Mouse (Mus musculus): ENCODE results near the gene Tube1. TPM values are rescaled to one million over a fixed set of nuclear protein-coding genes. Genes with fewer than 3 reads are reported as not detected.

Gene Tube1
- 22.0 and 27.1 TPM in 2 replicates for polyA plus RNA-seq (2016; fragmentation: Nextera tagmentation; extraction: Ambion mirVana)

GRCm38 (mm10) chr10:39133462-39134310, at the start of gene Tube1, which contains the start of gene Fam229b:
Tube1 (plus strand) TSS chr10:39133976.
Fam229b (minus strand) TSS chr10:39133914.
- Histone ChIP-seq H3K9me3 (no peaks in the 10 kb centered on the region), H3K4me3 (peak within 1 kb of the TSS; percentile 84), H3K4me1 (replicated peaks) (peaks cover 24% of the 10 kb centered on the region), H3K27ac (peak within 1 kb of the TSS; percentile 87), H3K36me3 (peaks cover 26% of the 10 kb centered on the region), H3K27me3 (ENCODE audit: insufficient read depth, poor library complexity, severe bottlenecking) (no peaks in the 10 kb centered on the region)
- 5% methylated on average over 47 of the region's 47 CpGs for WGBS
- peak; percentile 93 for DNase-seq (ENCODE audit: low spot score)

GRCm38 (mm10) chr10:39096981-39097380, 36.8 kb upstream of the Tube1 start:
- Histone ChIP-seq H3K4me3 (no peak overlapping the region), H3K9me3 (0 out of 2 replicates have a peak, but pooled peaks cover 4% of the 10 kb centered on the region), H3K27me3 (ENCODE audit: insufficient read depth, poor library complexity, severe bottlenecking) (no peaks in the 10 kb centered on the region), H3K36me3 (peaks cover 14% of the 10 kb centered on the region; the same call in 1 of the 2 replicates), H3K27ac (no peak overlapping the region), H3K4me1 (replicated peaks) (no peaks in the 10 kb centered on the region)
- 91% methylated on average over 9 of the region's 9 CpGs for WGBS
- DNase-seq (ENCODE audit: low spot score) = no peak

- Histone ChIP-seq H3K27ac (no peak overlapping the region), H3K36me3 (peaks cover 17% of the 10 kb centered on the region; the same call in 1 of the 2 replicates), H3K4me1 (replicated peaks) (no peaks in the 10 kb centered on the region), H3K9me3 (0 out of 2 replicates have a peak, but pooled peaks cover 4% of the 10 kb centered on the region), H3K4me3 (no peak overlapping the region), H3K27me3 (ENCODE audit: insufficient read depth, poor library complexity, severe bottlenecking) (no peaks in the 10 kb centered on the region)
- no peak for DNase-seq (ENCODE audit: low spot score)
- 94% methylated on average over 10 of the region's 10 CpGs for WGBS
These were observed 35.0 kb upstream of the Tube1 start for GRCm38 (mm10) chr10:39098746-39099145.

DNA sequence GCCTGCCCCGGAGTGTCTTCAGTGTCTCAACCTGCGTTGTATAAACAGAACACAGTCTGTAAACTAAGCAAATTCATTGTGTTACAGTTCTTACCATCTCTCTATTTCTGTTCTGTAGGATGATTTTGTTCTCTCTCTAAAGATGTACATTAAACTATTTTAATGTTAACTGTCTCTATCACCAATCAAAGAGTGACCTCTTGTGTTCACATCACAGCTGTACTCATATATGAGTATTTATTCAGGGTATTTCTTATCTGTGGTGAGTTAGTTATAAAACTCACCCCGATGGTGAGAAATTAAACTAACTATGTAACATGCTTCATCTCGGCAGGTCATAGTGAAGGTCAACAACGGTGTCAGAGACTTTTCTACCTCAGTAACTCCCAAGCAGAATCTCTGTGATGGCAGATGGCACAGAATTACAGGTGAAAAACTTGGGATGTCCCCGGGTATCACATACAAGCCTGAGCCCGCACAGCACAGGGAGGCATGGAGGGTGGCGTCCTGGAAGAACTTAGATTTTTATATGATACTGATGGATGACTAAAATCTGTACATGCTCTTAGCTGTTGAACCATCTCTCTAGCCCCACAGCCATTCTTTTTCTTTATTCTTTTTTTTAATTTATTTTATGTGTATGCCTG, 28.9 kb upstream of the Tube1 start:
- DNase-seq (ENCODE audit: low spot score) = no peak

DNA sequence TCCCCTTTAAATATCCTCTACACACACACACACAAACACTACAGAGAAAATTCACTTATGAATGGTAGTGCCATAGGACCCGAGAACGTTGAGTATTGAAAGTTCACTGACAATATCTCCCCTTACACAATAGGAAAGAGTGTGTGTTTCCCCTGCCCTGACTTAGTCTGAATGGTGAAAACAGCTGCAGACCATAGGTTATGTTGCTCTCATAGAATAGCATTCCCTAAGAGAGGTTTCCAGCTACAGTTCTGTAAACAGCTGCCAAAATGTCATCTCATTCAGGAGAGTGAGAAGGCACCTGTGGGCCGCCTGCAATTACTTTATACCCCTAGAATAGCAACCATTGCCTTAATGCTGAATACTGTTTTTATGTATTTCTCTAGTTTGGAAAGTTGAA, 27.4 kb upstream of the Tube1 start:
- DNase-seq (ENCODE audit: low spot score) = no peak
- WGBS = 61% methylated on average over 3 of the region's 3 CpGs
- Histone ChIP-seq H3K9me3 (no peaks in the 10 kb centered on the region), H3K36me3 (0 out of 2 replicates have a peak, but pooled peaks cover 3% of the 10 kb centered on the region), H3K27me3 (ENCODE audit: insufficient read depth, poor library complexity, severe bottlenecking) (no peaks in the 10 kb centered on the region), H3K4me3 (no peak overlapping the region), H3K4me1 (replicated peaks) (no peaks in the 10 kb centered on the region), H3K27ac (no peak overlapping the region)

More for the DNA sequence above, 28.9 kb upstream of the Tube1 start:
- WGBS = 93% methylated on average over 8 of the region's 8 CpGs
- no peaks in the 10 kb centered on the region for H3K4me1 ChIP-seq (replicated peaks)
- H3K4me3 ChIP-seq = no peak overlapping the region
- no peak overlapping the region for H3K27ac ChIP-seq
- H3K9me3 ChIP-seq = 0 out of 2 replicates have a peak, but pooled peaks cover 4% of the 10 kb centered on the region
- no peaks in the 10 kb centered on the region for H3K27me3 ChIP-seq (ENCODE audit: insufficient read depth, poor library complexity, severe bottlenecking)
- 0 out of 2 replicates have a peak, but pooled peaks cover 3% of the 10 kb centered on the region for H3K36me3 ChIP-seq

GRCm38 (mm10) chr10:39106935-39107334, 26.8 kb upstream of the Tube1 start:
- DNase-seq (ENCODE audit: low spot score) = no peak
- WGBS = 54% methylated on average over 4 of the region's 4 CpGs
- no peaks in the 10 kb centered on the region for H3K9me3 ChIP-seq
- H3K4me1 ChIP-seq (replicated peaks) = no peaks in the 10 kb centered on the region
- no peak overlapping the region for H3K4me3 ChIP-seq
- no peak overlapping the region for H3K27ac ChIP-seq
- H3K36me3 ChIP-seq = 0 out of 2 replicates have a peak, but pooled peaks cover 3% of the 10 kb centered on the region
- H3K27me3 ChIP-seq (ENCODE audit: insufficient read depth, poor library complexity, severe bottlenecking) = no peaks in the 10 kb centered on the region

- Histone ChIP-seq H3K27me3 (ENCODE audit: insufficient read depth, poor library complexity, severe bottlenecking) (no peaks in the 10 kb centered on the region), H3K4me3 (no peak overlapping the region), H3K4me1 (replicated peaks) (0 out of 2 replicates have a peak, but pooled peaks cover 3% of the 10 kb centered on the region), H3K36me3 (no peaks in the 10 kb centered on the region), H3K27ac (no peak overlapping the region), H3K9me3 (no peaks in the 10 kb centered on the region)
- DNase-seq (ENCODE audit: low spot score) = no peak
- WGBS = 84% methylated on average over 10 of the region's 10 CpGs
These were observed 24.8 kb upstream of the Tube1 start for GRCm38 (mm10) chr10:39108837-39109488.

GRCm38 (mm10) chr10:39109489-39109874, 24.3 kb upstream of the Tube1 start:
- no peaks in the 10 kb centered on the region for H3K9me3 ChIP-seq
- no peak overlapping the region for H3K4me3 ChIP-seq
- WGBS = 62% methylated on average over 4 of the region's 4 CpGs
- H3K27ac ChIP-seq = no peak overlapping the region
- H3K27me3 ChIP-seq (ENCODE audit: insufficient read depth, poor library complexity, severe bottlenecking) = no peaks in the 10 kb centered on the region
- H3K4me1 ChIP-seq (replicated peaks) = 0 out of 2 replicates have a peak, but pooled peaks cover 3% of the 10 kb centered on the region
- no peak for DNase-seq (ENCODE audit: low spot score)
- no peaks in the 10 kb centered on the region for H3K36me3 ChIP-seq

DNA sequence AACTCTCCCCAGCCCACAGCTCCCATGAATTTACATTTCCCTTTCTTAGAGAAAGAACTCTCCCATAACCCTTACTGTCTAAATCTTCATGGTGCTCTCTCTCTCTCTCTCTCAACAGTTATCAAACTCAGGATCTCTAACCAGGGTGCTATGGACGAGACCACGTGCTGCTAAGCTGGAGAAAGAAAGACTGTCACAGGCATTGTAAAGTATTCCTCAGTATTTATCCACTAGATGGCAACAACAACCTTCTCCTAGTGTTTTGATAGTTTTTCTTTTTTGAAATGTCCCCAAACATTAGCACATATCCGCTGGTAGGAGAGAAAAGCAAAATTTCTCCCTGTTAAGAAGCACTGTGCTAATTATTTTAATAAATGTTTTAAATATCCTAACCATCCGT, 12.4 kb upstream of the Tube1 start:
- DNase-seq (ENCODE audit: low spot score) = no peak

DNA sequence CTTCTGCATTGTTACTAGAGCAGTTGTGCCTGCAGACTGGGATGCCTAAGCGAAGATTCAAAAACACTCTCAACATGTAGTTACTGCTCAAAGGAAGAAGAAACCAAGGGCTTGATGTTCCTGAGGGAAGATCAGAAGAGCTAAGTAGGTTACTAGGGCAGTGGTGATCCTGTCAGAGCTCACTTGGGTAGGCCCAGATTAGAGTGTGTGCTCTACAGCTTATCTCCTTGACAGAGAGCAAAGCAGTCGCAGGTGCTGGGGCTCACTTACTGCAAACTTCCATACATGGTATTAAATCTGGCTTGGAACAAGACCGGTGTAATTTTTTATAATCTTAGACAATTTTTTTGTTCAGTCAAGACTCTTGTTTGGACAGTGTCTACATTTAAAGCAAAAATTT, 4.0 kb downstream of the Tube1 start:
- Histone ChIP-seq H3K27ac (no peak overlapping the region), H3K4me1 (replicated peaks) (peaks cover 26% of the 10 kb centered on the region), H3K9me3 (no peaks in the 10 kb centered on the region), H3K36me3 (peaks cover 61% of the 10 kb centered on the region), H3K27me3 (ENCODE audit: insufficient read depth, poor library complexity, severe bottlenecking) (no peaks in the 10 kb centered on the region), H3K4me3 (no peak overlapping the region)
- WGBS = 93% methylated on average over 3 of the region's 3 CpGs
- DNase-seq (ENCODE audit: low spot score) = no peak

More for the DNA sequence above, 12.4 kb upstream of the Tube1 start:
- Histone ChIP-seq H3K36me3 (no peaks in the 10 kb centered on the region; the same call in 1 of the 2 replicates), H3K27me3 (ENCODE audit: insufficient read depth, poor library complexity, severe bottlenecking) (no peaks in the 10 kb centered on the region), H3K9me3 (no peaks in the 10 kb centered on the region), H3K27ac (no peak overlapping the region), H3K4me3 (no peak overlapping the region), H3K4me1 (replicated peaks) (no peaks in the 10 kb centered on the region)
- 41% methylated on average over 4 of the region's 4 CpGs for WGBS

DNA sequence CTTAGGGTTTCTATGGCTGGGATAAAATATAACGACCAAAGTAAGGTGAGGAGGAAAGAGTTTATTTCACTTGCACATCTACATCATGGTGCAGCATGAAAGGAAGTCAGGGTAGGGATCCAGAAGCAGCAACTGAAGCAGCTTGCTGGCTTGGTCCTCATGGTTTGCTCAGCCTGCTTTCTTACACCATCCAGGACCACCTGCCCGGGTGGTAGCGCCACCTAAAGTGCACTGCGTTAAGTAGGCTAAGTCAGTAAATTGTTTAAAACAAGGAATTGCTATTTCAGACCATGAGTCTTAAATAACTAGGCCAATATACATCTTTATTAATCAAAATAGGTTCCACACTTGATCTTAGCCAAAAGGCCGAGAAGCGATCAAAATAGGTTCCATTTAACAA, 5.0 kb downstream of the Tube1 start:
- Histone ChIP-seq H3K27me3 (ENCODE audit: insufficient read depth, poor library complexity, severe bottlenecking) (no peaks in the 10 kb centered on the region), H3K4me1 (replicated peaks) (peaks cover 26% of the 10 kb centered on the region), H3K9me3 (no peaks in the 10 kb centered on the region), H3K4me3 (no peak overlapping the region), H3K36me3 (peaks cover 69% of the 10 kb centered on the region), H3K27ac (no peak overlapping the region)
- WGBS = 83% methylated on average over 6 of the region's 6 CpGs
- no peak for DNase-seq (ENCODE audit: low spot score)

DNA sequence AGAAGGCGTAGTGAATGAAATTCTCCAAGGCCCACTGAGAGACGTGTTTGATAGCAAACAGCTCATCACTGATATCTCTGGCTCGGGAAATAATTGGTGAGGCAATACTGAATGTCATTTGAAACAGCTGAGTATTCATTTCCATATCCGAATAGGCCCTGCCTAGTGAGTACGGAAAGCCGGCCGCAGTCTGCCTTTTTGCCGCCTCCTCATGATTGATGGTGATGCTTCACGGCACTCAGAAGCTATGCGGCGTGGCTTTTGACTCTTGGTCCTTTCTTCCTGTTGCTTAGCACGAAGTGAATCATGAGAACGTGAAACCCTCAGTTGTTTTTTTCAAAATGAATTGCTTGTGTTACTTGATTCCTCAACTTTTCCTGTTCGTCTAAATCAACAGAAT, 7.1 kb downstream of the Tube1 start:
- Histone ChIP-seq H3K4me3 (no peak overlapping the region), H3K9me3 (no peaks in the 10 kb centered on the region), H3K36me3 (peaks cover 86% of the 10 kb centered on the region), H3K4me1 (replicated peaks) (peaks cover 12% of the 10 kb centered on the region), H3K27ac (no peak overlapping the region), H3K27me3 (ENCODE audit: insufficient read depth, poor library complexity, severe bottlenecking) (no peaks in the 10 kb centered on the region)
- DNase-seq (ENCODE audit: low spot score) = peak; percentile 46
- WGBS = 73% methylated on average over 14 of the region's 14 CpGs
